Mouse (Mus musculus): ENCODE measurements around the gene Zfp809. TPM values are rescaled to one million over a fixed set of nuclear protein-coding genes. Genes with fewer than 3 reads are reported as not detected.

Gene Zfp809
- total RNA-seq, 2 experiments from 2014 or later = 21.4 to 21.8 TPM

GRCm38 (mm10) chr9:22229386-22230026, 4.0 kb downstream of the Zfp809 start:
- DNase-seq (ENCODE audit: extremely low spot score in 1 of 2, low spot score in 2 of 2) = no peak
- Histone ChIP-seq H3K4me3 (no peak overlapping the region), H3K27ac (no peak overlapping the region)
- no peak for TF ChIP-seq CTCF (IDR thresholded peaks at IDR 0.05)
- intact Hi-C loops (cut with DNase I) = no loop called here

GRCm38 (mm10) chr9:22230061-22230460, 4.5 kb downstream of the Zfp809 start:
- intact Hi-C loops (cut with DNase I) = no loop called here
- DNase-seq (ENCODE audit: extremely low spot score in 1 of 2, low spot score in 2 of 2) = no peak
- no peak for TF ChIP-seq CTCF (IDR thresholded peaks at IDR 0.05)
- Histone ChIP-seq H3K4me3 (no peak overlapping the region), H3K27ac (no peak overlapping the region)

DNA sequence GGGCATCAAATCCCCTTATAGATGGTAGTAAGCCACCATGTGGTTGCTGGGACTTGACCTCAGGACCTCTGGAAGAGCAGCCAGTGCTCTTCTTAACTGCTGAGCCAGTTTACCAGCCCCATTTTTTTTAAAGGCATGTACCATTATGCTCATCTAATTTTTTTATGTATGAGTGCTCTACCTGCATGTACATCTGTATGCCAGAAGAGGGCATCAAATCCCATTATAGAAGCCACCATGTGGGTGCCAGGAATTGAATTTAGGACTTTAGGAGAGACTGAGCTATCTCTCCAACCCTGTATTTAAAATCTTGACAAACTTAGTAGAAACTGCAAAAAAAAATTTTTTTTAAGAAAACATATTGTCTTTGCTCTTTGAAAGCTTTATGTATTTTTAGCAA, 5.0 kb downstream of the Zfp809 start:
- TF ChIP-seq CTCF (IDR thresholded peaks at IDR 0.05) = peak; percentile 61
- DNase-seq (ENCODE audit: extremely low spot score in 1 of 2, low spot score in 2 of 2) = no peak
- Histone ChIP-seq H3K4me3 (no peak overlapping the region), H3K27ac (no peak overlapping the region)
- intact Hi-C loops (cut with DNase I) = no loop called here

DNA sequence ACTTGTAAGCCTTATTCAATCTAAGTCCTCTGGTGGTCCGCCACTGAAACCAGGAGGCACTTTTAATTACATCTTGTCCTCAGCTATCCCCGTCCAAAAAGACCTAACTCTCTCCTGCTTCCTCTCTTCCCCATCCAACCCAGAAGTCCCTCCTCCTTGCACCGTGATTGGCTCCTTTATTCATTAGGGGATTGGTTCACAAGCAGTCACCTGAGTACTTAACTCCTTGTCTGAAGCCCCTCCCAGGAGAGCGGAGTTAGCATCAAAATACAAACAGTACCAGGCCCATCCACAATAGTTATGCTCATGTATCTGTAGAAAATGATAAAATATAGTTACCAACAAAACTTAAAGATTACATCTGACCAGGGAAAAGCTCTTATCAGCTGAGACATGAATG, 14.5 kb downstream of the Zfp809 start:
- DNase-seq (ENCODE audit: extremely low spot score in 1 of 2, low spot score in 2 of 2) = no peak
- Histone ChIP-seq H3K27ac (no peak overlapping the region), H3K4me3 (no peak overlapping the region)
- no peak for TF ChIP-seq CTCF (IDR thresholded peaks at IDR 0.05)
- intact Hi-C loops (cut with DNase I) = no loop called here

GRCm38 (mm10) chr9:22244242-22244641, 18.7 kb downstream of the Zfp809 start:
- TF ChIP-seq CTCF (IDR thresholded peaks at IDR 0.05) = no peak
- H3K27ac ChIP-seq = no peak overlapping the region
- H3K4me3 ChIP-seq = no peak overlapping the region
- intact Hi-C loops (cut with DNase I) = no loop called here
- no peak for DNase-seq (ENCODE audit: extremely low spot score in 1 of 2, low spot score in 2 of 2)

DNA sequence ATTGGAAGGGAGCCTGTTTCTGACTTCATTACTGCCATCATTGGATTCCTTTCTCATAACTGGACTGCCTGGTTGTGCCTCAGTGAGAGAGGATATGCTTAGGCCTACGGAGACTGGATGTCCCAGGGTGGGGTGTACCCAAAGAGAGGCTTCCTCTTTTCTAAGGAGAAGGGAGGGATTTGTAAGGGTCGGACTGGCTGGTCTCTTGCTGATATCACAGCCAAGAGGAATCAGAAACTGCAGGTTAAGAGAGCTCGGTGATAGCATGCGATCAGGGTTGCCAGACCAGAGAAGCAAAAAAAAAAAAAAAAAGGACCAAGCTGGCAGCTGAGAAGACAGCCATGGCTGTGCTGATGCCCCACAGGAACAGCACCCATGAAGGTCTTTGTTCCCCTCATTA, 31.1 kb downstream of the Zfp809 start:
- intact Hi-C loops (cut with DNase I) = no loop called here
- no peak for TF ChIP-seq CTCF (IDR thresholded peaks at IDR 0.05)
- DNase-seq (ENCODE audit: extremely low spot score in 1 of 2, low spot score in 2 of 2) = no peak

GRCm38 (mm10) chr9:22258784-22259183, 33.3 kb downstream of the Zfp809 start:
- H3K27ac ChIP-seq = no peak overlapping the region
- peak overlapping the region; percentile 62 for H3K4me3 ChIP-seq
- DNase-seq (ENCODE audit: extremely low spot score in 1 of 2, low spot score in 2 of 2) = no peak
- intact Hi-C loops (cut with DNase I) = no loop called here
- TF ChIP-seq CTCF (IDR thresholded peaks at IDR 0.05) = no peak

More for the DNA sequence above, 31.1 kb downstream of the Zfp809 start:
- H3K27ac ChIP-seq = no peak overlapping the region
- H3K4me3 ChIP-seq = no peak overlapping the region

DNA sequence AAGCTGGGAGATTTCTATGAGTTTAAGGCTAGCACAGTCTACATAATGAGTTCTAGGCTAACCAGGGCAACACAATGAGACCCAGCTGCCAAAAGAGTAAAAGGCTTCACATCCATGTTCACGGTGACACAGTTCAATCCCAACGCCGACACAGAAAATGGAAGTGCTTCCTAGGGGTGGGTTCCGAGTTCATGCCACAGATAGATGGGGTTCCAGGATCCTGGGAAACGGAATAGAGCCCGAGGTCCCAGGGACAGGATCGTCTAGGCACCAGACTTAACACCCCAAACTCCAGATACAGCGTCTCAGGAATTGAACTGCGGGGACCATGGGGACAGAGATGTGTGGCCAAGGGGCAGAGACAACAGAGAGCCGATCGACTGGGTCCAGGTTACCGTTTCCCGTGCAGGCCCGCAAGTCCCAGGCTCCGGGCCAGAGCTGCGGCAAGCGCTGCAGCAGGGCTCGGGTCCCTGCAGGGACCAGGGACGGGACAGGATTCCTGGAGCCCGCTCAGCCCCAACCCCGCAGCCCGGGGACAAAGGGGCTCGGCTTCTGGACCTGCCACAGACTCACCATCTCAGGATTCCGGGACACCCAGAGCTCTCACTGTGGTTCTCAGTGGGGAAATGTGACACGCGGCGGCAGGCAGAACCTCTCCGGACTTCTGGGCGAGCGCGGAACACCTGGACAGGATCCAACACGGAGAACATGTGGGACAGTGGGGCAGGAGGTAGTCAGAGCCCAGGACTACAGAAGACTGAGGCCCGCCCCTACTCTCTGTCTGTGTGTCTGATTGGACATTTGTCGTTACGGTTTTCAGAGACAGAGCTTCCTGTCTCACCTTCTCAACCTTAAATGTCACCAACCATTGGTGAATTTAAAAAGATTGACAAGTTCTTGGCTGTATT, 33.9 kb downstream of the Zfp809 start, which contains the start of gene Zfp599:
Zfp599 (minus strand) TSS at position 712 of the 908 bp plus-strand sequence.
- intact Hi-C loops (cut with DNase I) = no loop called here
- peak within 1 kb of the TSS; percentile 50; the same call in 1 of the 2 replicates for H3K27ac ChIP-seq
- DNase-seq (ENCODE audit: extremely low spot score in 1 of 2, low spot score in 2 of 2) = peak; percentile 60 to 68
- H3K4me3 ChIP-seq = peak within 1 kb of the TSS; percentile 62
- TF ChIP-seq CTCF (IDR thresholded peaks at IDR 0.05) = no peak

GRCm38 (mm10) chr9:22260092-22260422, 34.5 kb downstream of the Zfp809 start:
- no peak for TF ChIP-seq CTCF (IDR thresholded peaks at IDR 0.05)
- Histone ChIP-seq H3K4me3 (peak overlapping the region; percentile 62), H3K27ac (no peak overlapping the region)
- intact Hi-C loops (cut with DNase I) = no loop called here
- DNase-seq (ENCODE audit: extremely low spot score in 1 of 2, low spot score in 2 of 2) = no peak

DNA sequence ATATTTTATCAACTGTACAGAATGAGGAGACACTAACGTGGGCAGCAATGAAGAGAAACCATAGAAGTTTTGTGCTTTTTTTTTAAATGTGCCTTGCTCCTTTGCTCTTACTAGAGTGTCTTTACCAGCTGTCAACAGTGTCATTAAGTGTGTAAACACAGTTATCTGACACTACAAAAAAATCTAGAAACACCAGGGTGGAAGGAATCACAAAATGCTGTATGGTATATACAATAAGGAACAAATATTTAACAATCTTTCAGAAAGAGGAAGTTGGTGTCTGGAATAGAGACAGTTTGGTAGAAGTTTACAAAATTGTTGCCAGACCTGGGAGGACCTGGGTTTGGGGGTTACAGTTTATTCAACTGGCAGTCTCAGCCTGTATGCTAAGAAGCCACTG, 36.1 kb downstream of the Zfp809 start:
- intact Hi-C loops (cut with DNase I) = no loop called here
- no peak for DNase-seq (ENCODE audit: extremely low spot score in 1 of 2, low spot score in 2 of 2)
- no peak overlapping the region for H3K4me3 ChIP-seq
- H3K27ac ChIP-seq = no peak overlapping the region
- no peak for TF ChIP-seq CTCF (IDR thresholded peaks at IDR 0.05)

DNA sequence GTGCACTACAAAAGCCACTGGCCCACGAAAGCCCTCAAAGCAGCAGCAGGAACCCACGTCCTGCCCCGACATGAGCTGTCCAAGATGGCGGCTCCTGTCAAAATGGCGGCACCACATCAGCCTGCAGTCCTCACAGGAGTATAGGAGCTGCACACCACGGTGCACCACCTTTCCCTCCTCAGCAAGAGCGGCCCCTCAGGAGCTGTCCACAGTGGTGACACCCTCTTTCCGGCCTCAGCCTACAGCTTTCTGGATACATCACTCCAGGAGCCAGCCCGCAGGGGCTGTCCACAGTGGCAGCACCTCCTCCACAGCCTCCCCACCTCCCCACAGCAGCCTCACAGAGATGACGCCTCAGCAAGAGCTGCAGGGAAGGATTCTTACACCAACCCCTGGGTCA, 37.1 kb downstream of the Zfp809 start:
- H3K27ac ChIP-seq = no peak overlapping the region
- intact Hi-C loops (cut with DNase I) = no loop called here
- no peak for DNase-seq (ENCODE audit: extremely low spot score in 1 of 2, low spot score in 2 of 2)
- H3K4me3 ChIP-seq = no peak overlapping the region
- no peak for TF ChIP-seq CTCF (IDR thresholded peaks at IDR 0.05)

GRCm38 (mm10) chr9:22268886-22269285, 43.4 kb downstream of the Zfp809 start:
- Histone ChIP-seq H3K27ac (no peak overlapping the region), H3K4me3 (no peak overlapping the region)
- no peak for TF ChIP-seq CTCF (IDR thresholded peaks at IDR 0.05)
- intact Hi-C loops (cut with DNase I) = no loop called here
- DNase-seq (ENCODE audit: extremely low spot score in 1 of 2, low spot score in 2 of 2) = no peak
